Mouse (Mus musculus): ENCODE measurements around the gene Mef2b.

DNA sequence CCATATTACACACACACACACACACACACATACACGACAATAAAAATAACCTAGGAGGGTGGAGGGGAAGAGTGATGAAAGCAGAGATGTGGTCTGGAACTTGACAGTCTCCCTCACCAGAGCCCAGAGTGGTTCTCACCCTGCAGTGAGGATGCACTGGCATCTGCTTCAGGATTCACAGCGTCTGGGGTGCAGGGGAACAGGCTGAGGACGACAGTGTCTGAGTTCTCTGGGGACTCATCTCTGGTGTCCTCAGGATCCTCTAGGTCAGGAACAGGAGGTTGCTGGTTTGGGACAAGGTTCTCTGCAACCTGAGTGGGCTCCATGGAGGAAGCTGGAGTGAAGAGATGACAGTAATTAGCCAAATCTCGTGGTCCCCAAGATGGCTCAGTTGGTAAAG is 1.6 kb upstream of the Mef2b start:
- no peak for TF ChIP-seq EP300 (IDR thresholded peaks at IDR 0.05; ENCODE audit: low read depth)
- no peak for TF ChIP-seq CTCF (IDR thresholded peaks at IDR 0.05; ENCODE audit: low read depth)
